Mouse (Mus musculus) liver, embryonic 14.5 days (tissue): ENCODE results near the gene Prkg1. TPM values are rescaled to one million over a fixed set of nuclear protein-coding genes. Genes with fewer than 3 reads are reported as not detected.

Experiments used
- ATAC-seq: fragments of 200-750 bp; cut with Nextera tagmentation; 2 replicates; pipeline ENCODE4 v1.8.0; 2017; ENCODE audit warnings: moderate number of reproducible peaks, mild to moderate bottlenecking, moderate library complexity; ENCODE audit not compliant: insufficient read depth
- DNase-seq, 3 experiments: peaks; one replicate each; pipeline ENCODE4 v3.0.0-alpha.2; 2012 to 2013; ENCODE audit warnings: low read depth in 3 of 3, low spot score in 3 of 3
- H3K27ac ChIP-seq: fragments of 300-500 bp; sonication (generic); 2 replicates; pipeline ENCODE4 v1.5.1; 2014; ENCODE audit warnings: moderate library complexity, mild to moderate bottlenecking, control low read depth, inconsistent platforms
- H3K27me3 ChIP-seq: fragments of 300-500 bp; sonication (generic); 2 replicates; pipeline ENCODE4 v1.6.1; 2014; ENCODE audit warnings: mild to moderate bottlenecking, low read length, moderate library complexity; ENCODE audit not compliant: control insufficient read depth, insufficient read depth
- H3K36me3 ChIP-seq: fragments of 300-500 bp; sonication (generic); replicated peaks from 2 replicates; pipeline ENCODE4 v1.6.1; 2014; ENCODE audit warnings: low read depth; ENCODE audit not compliant: control insufficient read depth, insufficient read depth
- H3K4me1 ChIP-seq, 2 experiments: fragments of 200-500 bp in 1 of 2; fragments of 300-500 bp in 1 of 2; sonication (generic) in 1 of 2; replicated peaks; 2 replicates each; pipeline ENCODE4 v1.6.1; 2012 to 2014; ENCODE audit warnings: antibody characterized with exemption in 1 of 2, inconsistent platforms in 1 of 2, low read length in 1 of 2; ENCODE audit not compliant: control insufficient read depth in 2 of 2, insufficient read depth in 2 of 2
- H3K4me2 ChIP-seq: fragments of 300-500 bp; sonication (generic); 2 replicates; pipeline ENCODE4 v1.6.1; 2014; ENCODE audit warnings: low read depth, mild to moderate bottlenecking, control low read depth, moderate library complexity
- H3K4me3 ChIP-seq, 2 experiments: fragments of 200-500 bp in 1 of 2; fragments of 300-500 bp in 1 of 2; sonication (generic) in 1 of 2; 2 replicates each; pipeline ENCODE4 v1.5.1; 2012 to 2014; ENCODE audit warnings: low read depth in 2 of 2, low read length in 2 of 2, mild to moderate bottlenecking in 2 of 2, control low read depth in 1 of 2, inconsistent platforms in 1 of 2, moderate library complexity in 1 of 2; ENCODE audit not compliant: insufficient read depth in 1 of 2
- H3K9ac ChIP-seq: fragments of 300-500 bp; sonication (generic); replicated peaks from 2 replicates; pipeline ENCODE4 v1.6.1; 2014; ENCODE audit warnings: mild to moderate bottlenecking, control low read depth, moderate library complexity
- H3K9me3 ChIP-seq: fragments of 300-500 bp; sonication (generic); 2 replicates; pipeline ENCODE4 v1.6.1; 2016; ENCODE audit warnings: low read length, mixed read lengths; ENCODE audit not compliant: control insufficient read depth
- CTCF ChIP-seq: IDR thresholded peaks from 2 replicates; pipeline ENCODE4 v1.5.1; 2016; ENCODE audit warnings: antibody characterized with exemption, low read depth, control low read depth
- EP300 ChIP-seq: IDR thresholded peaks from 2 replicates; pipeline ENCODE4 v1.6.1; 2016; ENCODE audit warnings: antibody characterized with exemption, low read depth
- WGBS: fragments of 180-500 bp; shearing (Covaris S2); extraction: QIAGEN DNeasy Blood & Tissue Kit; methylation state at CpG from one replicate; pipeline ENCODE4 v1.1.7; 2014; ENCODE audit not compliant: insufficient replicate concordance; 5-methylcytosine and 5-hydroxymethylcytosine counted together
- polyA plus RNA-seq, 2 experiments: library from polyadenylated mRNA; depleted of rRNA in 1 of 2; stranded (reverse) in 1 of 2; unstranded in 1 of 2; fragments of >200 nt; fragmentation: Nextera tagmentation in 1 of 2; extraction: Ambion mirVana in 1 of 2; gene quantifications; 2 replicates each; pipeline versions ENCODE4 v1.2.1 to v1.2.3; 2012 to 2014

The Prkg1 gene
- polyA plus RNA-seq, 2 experiments = 0.47 to 0.50 TPM

DNA sequence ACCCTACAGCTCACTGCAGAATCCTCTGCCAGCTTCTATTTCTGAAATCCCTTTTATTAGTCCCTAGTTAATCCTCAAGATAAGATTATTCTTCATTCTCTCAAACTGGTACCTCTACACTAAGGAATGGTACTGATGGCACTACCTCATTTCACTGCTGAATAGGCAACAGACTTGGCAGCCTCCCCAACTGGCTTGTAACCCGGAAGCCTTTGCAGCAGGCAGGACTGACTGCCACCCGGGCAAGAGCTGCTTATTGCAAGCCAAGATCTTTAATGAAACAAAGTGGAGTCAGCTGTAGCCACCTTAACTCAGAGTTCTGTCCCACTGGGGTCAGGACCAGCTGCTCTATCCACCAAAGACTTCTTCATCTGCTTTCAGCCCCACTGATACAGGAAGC is 117.3 kb downstream of the Prkg1 start:
- DNase-seq (no peak), ATAC-seq (no peak)
- no peak overlapping the region for H3K27ac ChIP-seq
- TF ChIP-seq CTCF (no peak), EP300 (no peak)
- H3K36me3 ChIP-seq = no peaks in the 10 kb centered on the region
- no peak overlapping the region for H3K4me3 ChIP-seq
- no peak overlapping the region for H3K9ac ChIP-seq
- H3K27me3 ChIP-seq = no peaks in the 10 kb centered on the region
- no peaks in the 10 kb centered on the region for H3K9me3 ChIP-seq
- no peak overlapping the region for H3K4me2 ChIP-seq
- H3K4me1 ChIP-seq = no peaks in the 10 kb centered on the region
- 64% methylated on average over 2 of the region's 2 CpGs for WGBS

DNA sequence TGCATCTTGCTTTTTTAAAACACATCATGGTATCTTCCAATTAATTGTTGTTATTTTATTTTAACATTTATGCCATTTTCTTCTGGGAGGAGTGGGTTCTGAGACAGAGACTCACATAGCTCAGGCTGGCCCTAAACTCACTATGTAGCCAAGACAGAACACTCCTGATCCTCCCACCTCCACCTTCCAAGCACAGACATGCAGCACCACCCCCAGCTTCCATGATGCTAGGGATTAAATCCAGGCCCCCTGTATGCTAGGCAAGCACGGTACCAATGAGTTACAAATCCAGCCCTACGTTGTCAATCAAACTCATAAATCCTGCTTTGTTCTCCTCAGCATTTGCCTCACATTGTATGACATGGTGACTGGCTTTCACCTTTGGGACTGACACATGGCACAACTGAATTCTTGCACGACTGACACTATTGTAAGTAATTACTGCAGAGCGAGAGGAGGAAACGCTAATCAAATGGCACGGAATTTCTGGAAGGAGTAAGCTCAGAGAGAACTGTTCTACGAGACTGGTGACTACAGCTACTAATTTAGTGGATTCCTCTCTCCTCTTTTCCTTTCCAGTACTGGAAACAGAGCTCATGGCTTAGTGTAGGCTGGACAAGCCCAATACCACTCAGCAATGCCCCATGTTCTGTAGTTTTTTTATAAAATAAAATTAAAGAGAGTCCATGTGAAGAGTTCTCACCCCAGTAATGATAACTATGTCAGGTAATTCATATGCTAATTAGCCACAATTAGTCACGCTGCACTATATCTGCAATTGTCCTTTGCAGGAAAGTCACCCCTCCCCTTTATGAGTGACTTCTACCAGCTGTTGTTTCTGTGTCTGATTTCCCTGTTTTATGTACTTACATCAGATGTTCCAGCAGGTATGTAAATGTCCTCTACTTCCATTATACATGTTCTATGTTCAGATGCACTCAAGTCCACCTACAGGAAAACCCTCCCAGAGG is 133.6 kb downstream of the Prkg1 start:
- Histone ChIP-seq H3K36me3 (no peaks in the 10 kb centered on the region), H3K4me3 (no peak overlapping the region), H3K9ac (no peak overlapping the region), H3K4me1 (no peaks in the 10 kb centered on the region), H3K27me3 (no peaks in the 10 kb centered on the region), H3K4me2 (no peak overlapping the region), H3K9me3 (no peaks in the 10 kb centered on the region), H3K27ac (no peak overlapping the region)
- ATAC-seq (no peak), DNase-seq (no peak)
- 62% methylated on average over 8 of the region's 8 CpGs for WGBS
- no peak for TF ChIP-seq CTCF
- TF ChIP-seq EP300 = no peak

DNA sequence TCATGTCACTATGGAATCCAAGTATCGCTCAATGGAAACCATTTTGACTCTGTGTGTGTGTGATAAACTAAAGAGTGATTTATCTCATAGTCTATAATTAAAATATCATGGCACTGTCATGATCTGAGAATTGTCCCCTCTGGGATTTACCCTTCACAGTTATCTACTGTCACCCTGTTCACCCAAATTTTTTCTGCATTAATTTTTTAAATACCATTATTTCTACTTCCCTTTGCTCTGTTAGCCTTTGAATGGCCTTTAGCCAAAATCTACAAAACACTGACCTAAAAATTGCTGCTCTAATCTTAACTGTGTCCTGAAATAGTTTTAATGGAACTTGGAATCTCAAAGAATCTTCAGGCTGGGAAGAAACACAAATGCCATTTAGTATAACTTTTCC is 143.1 kb downstream of the Prkg1 start:
- 90% methylated on average over 1 of the region's 1 CpGs for WGBS
- no peaks in the 10 kb centered on the region for H3K36me3 ChIP-seq
- H3K4me2 ChIP-seq = no peak overlapping the region
- H3K27me3 ChIP-seq = no peaks in the 10 kb centered on the region
- H3K27ac ChIP-seq = no peak overlapping the region
- no peaks in the 10 kb centered on the region for H3K4me1 ChIP-seq
- no peaks in the 10 kb centered on the region for H3K9me3 ChIP-seq
- H3K9ac ChIP-seq = no peak overlapping the region
- H3K4me3 ChIP-seq = no peak overlapping the region
- ATAC-seq (no peak), DNase-seq (no peak)
- no peak for TF ChIP-seq EP300
- no peak for TF ChIP-seq CTCF

DNA sequence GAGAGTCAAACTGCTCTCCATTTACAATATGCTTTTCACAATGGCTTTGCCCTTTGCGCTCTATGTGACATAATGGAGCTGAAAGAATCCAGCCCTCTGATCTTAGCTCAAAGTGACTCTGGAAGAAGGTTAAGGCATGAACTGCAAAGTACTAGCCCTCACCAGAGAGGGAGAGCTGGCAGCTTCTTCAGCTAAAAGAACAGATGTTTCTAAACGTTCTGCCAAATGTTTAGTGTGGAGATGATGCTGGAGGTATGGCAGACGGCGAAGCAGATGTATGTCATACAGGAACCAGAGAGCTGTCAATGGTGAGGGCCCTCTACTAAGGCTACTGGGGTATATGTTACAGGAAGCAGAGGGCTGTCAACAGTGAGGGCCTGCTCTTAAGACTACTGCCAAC is 148.0 kb downstream of the Prkg1 start:
- Histone ChIP-seq H3K9me3 (no peaks in the 10 kb centered on the region), H3K4me3 (no peak overlapping the region), H3K4me2 (no peak overlapping the region), H3K4me1 (no peaks in the 10 kb centered on the region), H3K36me3 (no peaks in the 10 kb centered on the region), H3K27ac (no peak overlapping the region), H3K9ac (no peak overlapping the region), H3K27me3 (no peaks in the 10 kb centered on the region)
- no peak for ATAC-seq
- TF ChIP-seq CTCF (no peak), EP300 (no peak)
- 53% methylated on average over 4 of the region's 4 CpGs for WGBS
- no peak for DNase-seq

DNA sequence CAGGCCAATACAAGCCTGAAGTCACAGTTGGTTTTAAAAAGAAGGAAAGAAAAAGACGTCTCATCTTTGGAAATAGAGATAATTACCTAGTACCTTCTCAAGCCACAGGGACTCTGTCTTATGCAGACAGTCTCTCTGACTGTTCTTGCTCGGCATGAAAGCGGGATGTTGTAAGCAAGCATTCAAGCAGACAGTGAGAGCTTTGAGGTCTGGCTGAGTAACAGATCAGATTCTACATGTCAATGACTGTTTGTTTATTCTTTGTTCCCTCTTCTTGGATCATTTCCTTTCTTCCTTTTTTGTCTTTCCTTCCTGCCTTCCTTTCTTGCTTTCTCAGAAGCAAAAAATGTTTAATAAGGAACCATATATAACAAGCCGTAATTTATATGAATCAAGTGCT is 148.7 kb downstream of the Prkg1 start:
- no peak for TF ChIP-seq EP300
- TF ChIP-seq CTCF = no peak
- no peak overlapping the region for H3K4me3 ChIP-seq
- H3K27me3 ChIP-seq = no peaks in the 10 kb centered on the region
- H3K27ac ChIP-seq = no peak overlapping the region
- ATAC-seq = no peak
- no peaks in the 10 kb centered on the region for H3K36me3 ChIP-seq
- H3K9me3 ChIP-seq = no peaks in the 10 kb centered on the region
- 50% methylated on average over 4 of the region's 4 CpGs for WGBS
- H3K4me2 ChIP-seq = no peak overlapping the region
- no peaks in the 10 kb centered on the region for H3K4me1 ChIP-seq
- H3K9ac ChIP-seq = no peak overlapping the region
- no peak for DNase-seq
